Mouse (Mus musculus) liver, embryonic 15.5 days (tissue): Measurements from ENCODE around the gene Ctrb1. TPM values are rescaled to one million over a fixed set of nuclear protein-coding genes. Genes with fewer than 3 reads are reported as not detected.

ENCODE experiments used
- ATAC-seq: fragments of 200-750 bp; cut with Nextera tagmentation; 2 replicates; pipeline ENCODE4 v1.8.0; 2017; ENCODE audit warnings: moderate number of reproducible peaks, mild to moderate bottlenecking, moderate library complexity; ENCODE audit not compliant: insufficient read depth
- H3K27ac ChIP-seq: fragments of 300-500 bp; sonication (generic); replicated peaks from 2 replicates; pipeline ENCODE4 v1.5.1; 2015; ENCODE audit warnings: mild to moderate bottlenecking, inconsistent platforms
- H3K27me3 ChIP-seq: fragments of 300-500 bp; sonication (generic); 2 replicates; pipeline ENCODE4 v1.6.1; 2015; ENCODE audit warnings: mild to moderate bottlenecking, inconsistent platforms
- H3K36me3 ChIP-seq: fragments of 300-500 bp; sonication (generic); replicated peaks from 2 replicates; pipeline ENCODE4 v1.6.1; 2015; ENCODE audit warnings: moderate library complexity, mild to moderate bottlenecking, inconsistent platforms
- H3K4me1 ChIP-seq: fragments of 300-500 bp; sonication (generic); replicated peaks from 2 replicates; pipeline ENCODE4 v1.6.1; 2015; ENCODE audit warnings: inconsistent platforms
- H3K4me2 ChIP-seq: fragments of 300-500 bp; sonication (generic); 2 replicates; pipeline ENCODE4 v1.6.1; 2015; ENCODE audit warnings: moderate library complexity, mild to moderate bottlenecking, inconsistent platforms
- H3K4me3 ChIP-seq: fragments of 300-500 bp; sonication (generic); replicated peaks from 2 replicates; pipeline ENCODE4 v1.5.1; 2015; ENCODE audit warnings: mild to moderate bottlenecking, inconsistent platforms
- H3K9ac ChIP-seq: fragments of 300-500 bp; sonication (generic); 2 replicates; pipeline ENCODE4 v1.6.1; 2015; ENCODE audit warnings: moderate library complexity, mild to moderate bottlenecking, inconsistent platforms
- H3K9me3 ChIP-seq: fragments of 300-500 bp; sonication (generic); replicated peaks from 2 replicates; pipeline ENCODE4 v1.6.1; 2016; ENCODE audit warnings: inconsistent platforms
- WGBS: fragments of 180-500 bp; shearing (Covaris S2); methylation state at CpG from one replicate; pipeline ENCODE4 v1.1.7; 2015; ENCODE audit warnings: mixed read lengths; ENCODE audit not compliant: insufficient replicate concordance; 5-methylcytosine and 5-hydroxymethylcytosine counted together
- polyA plus RNA-seq: library from polyadenylated mRNA; unstranded; fragments of >200 nt; fragmentation: Nextera tagmentation; extraction: Ambion mirVana; gene quantifications from 2 replicates; pipeline ENCODE4 v1.2.1, GENCODE M21; 2015

Gene Ctrb1
- polyA plus RNA-seq, 1 experiment from 2014 or later = 3.0 TPM

DNA sequence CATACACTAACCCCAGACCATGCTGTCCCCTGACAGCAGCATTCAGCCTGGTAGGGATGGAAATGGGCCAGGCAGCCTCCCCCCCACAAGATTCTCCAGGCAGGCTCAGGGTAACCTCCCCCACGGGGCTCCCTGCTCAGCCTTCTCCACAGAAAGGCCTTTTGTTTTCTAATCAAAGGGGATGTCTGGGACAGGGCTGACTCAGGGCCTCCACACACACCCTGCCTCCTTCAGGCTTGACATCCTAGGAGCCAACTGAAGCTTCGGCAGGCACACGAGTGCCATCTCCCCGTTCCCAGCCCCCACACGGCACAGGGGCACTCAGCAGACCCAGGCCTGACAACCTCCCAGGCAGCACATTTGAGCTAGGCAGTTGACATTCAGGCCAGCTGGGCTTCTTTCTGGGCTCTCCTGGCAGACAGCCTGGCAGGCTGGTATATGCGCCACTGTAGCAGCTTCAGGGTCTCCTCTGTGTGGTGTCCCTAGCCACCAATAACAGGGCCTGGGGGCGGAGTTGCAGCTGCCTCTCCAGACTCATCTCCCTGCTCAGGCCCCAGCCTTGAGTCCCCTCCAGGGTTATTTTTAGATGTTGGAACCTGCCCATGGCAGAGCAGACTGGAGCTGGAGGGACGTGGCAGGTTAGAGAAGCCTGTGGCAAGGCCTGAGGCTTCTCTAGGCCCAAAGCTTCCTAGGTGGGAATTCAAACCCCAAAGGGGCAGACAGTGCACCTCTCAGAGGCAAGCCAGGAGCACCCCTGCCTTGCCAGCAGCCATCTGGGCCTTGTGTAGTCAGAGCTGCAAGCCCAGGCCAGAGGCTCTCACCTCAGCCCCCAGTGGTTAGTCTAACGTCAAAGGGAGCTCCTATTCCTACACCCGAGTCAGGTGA lies 26.0 kb upstream of the Ctrb1 start:
- Histone ChIP-seq H3K4me2 (no peak overlapping the region), H3K9ac (no peak overlapping the region), H3K4me1 (peaks cover 27% of the 10 kb centered on the region), H3K27me3 (0 out of 2 replicates have a peak, but pooled peaks cover 7% of the 10 kb centered on the region), H3K4me3 (no peak overlapping the region), H3K9me3 (no peaks in the 10 kb centered on the region), H3K36me3 (peaks cover 19% of the 10 kb centered on the region; the same call in 1 of the 2 replicates), H3K27ac (peak overlapping the region; percentile 41; the same call in 1 of the 2 replicates)
- WGBS = 63% methylated on average over 10 of the region's 10 CpGs
- no peak for ATAC-seq

DNA sequence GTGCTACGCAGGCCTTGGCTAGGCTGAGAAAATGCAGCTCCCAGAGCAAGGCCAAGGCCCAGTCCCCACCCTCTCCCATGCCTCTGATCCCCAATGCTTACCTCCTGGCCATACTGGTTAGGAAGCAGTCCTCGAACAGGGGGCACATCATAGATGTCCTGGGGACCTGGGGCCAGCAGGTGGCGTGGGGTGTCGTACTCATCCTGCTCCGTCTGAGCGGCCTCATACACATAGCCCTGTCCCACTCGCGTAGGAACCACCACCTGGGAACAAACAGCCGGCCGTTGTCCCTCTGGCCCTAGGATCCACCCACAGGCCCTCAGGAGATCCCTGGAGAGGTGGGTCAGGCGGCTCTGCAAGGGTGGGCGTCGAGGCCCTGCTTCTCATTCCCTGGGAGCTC lies 24.7 kb upstream of the Ctrb1 start:
- H3K9ac ChIP-seq = no peak overlapping the region
- WGBS = 78% methylated on average over 13 of the region's 13 CpGs
- no peak for ATAC-seq

DNA sequence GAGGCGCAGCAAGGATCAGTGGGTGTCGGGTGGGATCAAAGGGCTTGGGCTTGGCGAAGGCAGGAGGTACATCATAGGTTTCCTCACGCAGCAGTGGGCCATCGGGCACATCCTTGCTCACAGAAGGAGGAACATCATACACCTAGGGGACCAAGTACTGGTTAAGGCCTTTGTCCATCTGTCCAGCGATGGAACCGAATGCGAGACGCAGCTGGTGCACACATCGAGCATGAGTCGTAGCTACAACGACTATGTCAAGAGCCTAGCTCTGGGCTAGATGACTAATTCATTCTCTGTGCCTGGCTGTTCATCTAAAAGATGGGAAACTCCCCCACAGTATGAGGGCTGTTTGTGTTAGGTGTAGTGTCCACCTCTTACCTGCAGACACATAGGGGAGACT lies 23.5 kb upstream of the Ctrb1 start:
- ATAC-seq = no peak
- no peaks in the 10 kb centered on the region for H3K9me3 ChIP-seq
- H3K4me1 ChIP-seq = peaks cover 28% of the 10 kb centered on the region
- no peak overlapping the region for H3K9ac ChIP-seq
- H3K36me3 ChIP-seq = 0 out of 2 replicates have a peak, but pooled peaks cover 11% of the 10 kb centered on the region
- no peak overlapping the region for H3K27ac ChIP-seq
- H3K4me3 ChIP-seq = no peak overlapping the region
- 0 out of 2 replicates have a peak, but pooled peaks cover 7% of the 10 kb centered on the region for H3K27me3 ChIP-seq
- WGBS = 84% methylated on average over 12 of the region's 12 CpGs
- no peak overlapping the region for H3K4me2 ChIP-seq

More for the DNA sequence above, 24.7 kb upstream of the Ctrb1 start:
- Histone ChIP-seq H3K36me3 (peaks cover 22% of the 10 kb centered on the region; the same call in 1 of the 2 replicates), H3K27me3 (0 out of 2 replicates have a peak, but pooled peaks cover 7% of the 10 kb centered on the region), H3K4me3 (no peak overlapping the region), H3K4me2 (no peak overlapping the region), H3K27ac (no peak overlapping the region), H3K9me3 (no peaks in the 10 kb centered on the region), H3K4me1 (peaks cover 27% of the 10 kb centered on the region)

DNA sequence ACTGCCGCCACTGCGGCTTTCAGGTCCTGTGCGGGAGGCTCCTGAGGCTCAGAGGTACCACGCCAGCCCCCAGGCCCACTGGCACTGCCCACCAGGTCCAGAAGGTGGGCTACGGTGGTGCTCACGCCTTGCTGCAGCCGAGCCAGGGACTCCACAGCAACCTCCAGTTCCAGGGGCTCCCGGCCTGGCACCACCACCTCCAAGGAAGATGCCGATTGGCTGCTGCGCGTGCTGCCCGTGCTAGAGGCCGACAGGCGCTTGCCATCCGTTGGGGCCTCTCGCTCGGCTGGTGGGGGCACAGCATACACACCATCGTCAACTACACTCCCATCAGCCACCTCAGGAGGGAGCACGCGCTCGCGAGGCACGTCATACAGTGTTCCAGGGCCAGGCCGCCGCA lies 23.0 kb upstream of the Ctrb1 start:
- no peak for ATAC-seq
- H3K4me3 ChIP-seq = no peak overlapping the region
- no peak overlapping the region for H3K9ac ChIP-seq
- H3K4me1 ChIP-seq = peaks cover 29% of the 10 kb centered on the region
- 0 out of 2 replicates have a peak, but pooled peaks cover 7% of the 10 kb centered on the region for H3K27me3 ChIP-seq
- 0 out of 2 replicates have a peak, but pooled peaks cover 11% of the 10 kb centered on the region for H3K36me3 ChIP-seq
- 81% methylated on average over 25 of the region's 25 CpGs for WGBS
- no peak overlapping the region for H3K27ac ChIP-seq
- no peak overlapping the region for H3K4me2 ChIP-seq
- no peaks in the 10 kb centered on the region for H3K9me3 ChIP-seq

DNA sequence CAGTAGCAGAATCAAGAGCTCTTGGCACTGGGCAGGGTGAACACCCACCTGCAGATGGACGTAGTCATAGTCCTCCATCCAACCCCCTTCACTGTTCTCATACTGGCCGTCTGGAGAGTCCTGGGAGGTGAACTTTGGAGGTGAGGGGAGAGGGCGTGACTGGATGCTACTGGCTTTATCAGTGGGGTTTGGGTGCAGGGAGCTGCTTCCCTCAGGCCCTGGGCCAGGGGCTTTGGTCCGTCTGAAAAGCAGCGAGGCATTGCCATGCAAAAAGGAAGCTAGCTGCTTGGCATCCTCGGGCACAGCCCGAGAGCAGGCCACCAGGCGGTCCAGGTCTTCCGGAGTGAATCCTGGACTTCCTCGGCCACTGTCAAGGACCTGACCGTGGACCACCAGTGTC lies 22.5 kb upstream of the Ctrb1 start:
- H3K9ac ChIP-seq = no peak overlapping the region
- no peak for ATAC-seq
- H3K27me3 ChIP-seq = 0 out of 2 replicates have a peak, but pooled peaks cover 7% of the 10 kb centered on the region
- peaks cover 26% of the 10 kb centered on the region for H3K4me1 ChIP-seq
- 0 out of 2 replicates have a peak, but pooled peaks cover 11% of the 10 kb centered on the region for H3K36me3 ChIP-seq
- WGBS = 69% methylated on average over 11 of the region's 11 CpGs
- no peak overlapping the region for H3K4me3 ChIP-seq
- no peak overlapping the region for H3K27ac ChIP-seq
- no peak overlapping the region for H3K4me2 ChIP-seq
- no peaks in the 10 kb centered on the region for H3K9me3 ChIP-seq

DNA sequence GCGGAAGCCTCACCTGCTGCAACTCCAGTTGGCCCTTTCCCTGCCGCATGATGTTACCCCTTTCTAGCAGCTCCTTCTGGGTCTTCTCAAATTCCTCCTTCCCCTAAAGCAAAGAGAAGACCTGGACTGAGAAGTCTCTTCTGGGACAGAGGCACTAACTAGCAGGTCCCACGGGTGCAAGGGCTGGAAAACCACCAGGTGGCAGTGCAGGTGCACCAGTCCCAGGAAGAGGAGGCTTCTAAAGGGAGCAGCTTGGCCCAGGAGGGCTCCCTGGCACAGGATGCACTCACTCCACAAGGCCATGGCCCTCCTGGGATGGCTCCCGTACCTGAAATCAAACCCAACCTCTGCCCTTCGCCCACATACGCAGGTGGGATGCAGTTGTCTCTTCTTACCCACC lies 21.8 kb upstream of the Ctrb1 start:
- ATAC-seq = no peak
- Histone ChIP-seq H3K9me3 (no peaks in the 10 kb centered on the region), H3K4me3 (no peak overlapping the region), H3K36me3 (0 out of 2 replicates have a peak, but pooled peaks cover 11% of the 10 kb centered on the region), H3K27me3 (0 out of 2 replicates have a peak, but pooled peaks cover under 1% of the 10 kb centered on the region), H3K9ac (no peak overlapping the region), H3K27ac (no peak overlapping the region), H3K4me1 (peaks cover 19% of the 10 kb centered on the region), H3K4me2 (no peak overlapping the region)
- WGBS = 58% methylated on average over 6 of the region's 6 CpGs

DNA sequence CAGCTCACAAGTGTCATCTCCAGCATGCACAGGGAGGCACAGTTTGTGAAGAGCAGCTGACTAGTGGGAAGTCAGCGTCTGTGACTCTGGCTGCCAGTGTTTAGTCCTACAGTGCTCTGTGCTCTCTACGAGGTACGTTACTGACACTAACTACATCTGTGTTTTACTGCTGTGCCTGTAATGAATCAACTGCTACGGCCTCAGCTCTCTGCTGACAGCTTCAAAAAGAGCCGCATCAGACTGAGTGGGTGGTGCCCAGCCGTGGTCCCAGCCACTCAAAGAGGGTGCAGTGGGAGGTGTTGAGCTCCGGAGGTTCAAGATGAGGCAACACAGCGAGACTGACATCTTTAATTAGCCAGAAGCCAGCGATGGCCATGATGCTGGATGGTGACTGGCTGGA lies 21.3 kb upstream of the Ctrb1 start:
- Histone ChIP-seq H3K27ac (no peak overlapping the region), H3K27me3 (no peaks in the 10 kb centered on the region), H3K4me1 (peaks cover 15% of the 10 kb centered on the region), H3K4me3 (no peak overlapping the region), H3K36me3 (0 out of 2 replicates have a peak, but pooled peaks cover 11% of the 10 kb centered on the region), H3K4me2 (no peak overlapping the region), H3K9ac (no peak overlapping the region), H3K9me3 (no peaks in the 10 kb centered on the region)
- no peak for ATAC-seq
- WGBS = 62% methylated on average over 9 of the region's 9 CpGs

DNA sequence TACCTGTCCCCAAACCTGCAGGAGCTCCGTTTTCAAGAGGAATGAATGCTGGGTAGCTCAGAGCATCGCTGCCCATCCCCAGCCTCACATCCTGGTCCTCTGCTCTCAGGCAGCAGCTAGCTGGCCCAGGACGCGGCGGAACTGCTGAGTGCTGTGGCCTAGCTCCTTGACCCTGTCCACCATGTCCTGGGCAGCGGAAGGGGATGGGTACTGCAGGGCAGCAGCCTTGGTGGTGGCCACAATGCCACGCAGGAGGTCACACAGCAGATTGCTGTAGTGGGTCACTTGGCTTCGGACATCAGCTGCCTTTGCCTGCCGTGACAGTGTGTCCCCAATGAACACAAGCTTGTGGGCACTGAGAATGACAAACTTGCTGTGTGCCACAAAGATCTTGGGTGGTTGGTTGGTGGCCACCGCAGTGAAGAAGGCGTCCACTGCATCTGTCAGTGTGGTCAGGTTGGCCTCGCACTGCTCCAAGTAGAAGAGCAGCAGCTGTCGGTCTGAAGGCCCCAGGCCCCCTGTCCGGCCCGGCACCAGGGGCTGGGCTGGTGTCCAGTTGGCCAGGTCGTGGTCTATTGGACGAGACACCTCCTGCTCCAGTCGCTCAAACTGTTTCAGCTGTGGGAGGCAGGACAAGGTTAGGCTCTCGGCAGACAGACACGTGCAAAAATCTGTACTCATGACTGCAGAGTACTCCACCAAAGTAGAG lies 20.1 kb upstream of the Ctrb1 start:
- no peak overlapping the region for H3K27ac ChIP-seq
- H3K9me3 ChIP-seq = no peaks in the 10 kb centered on the region
- H3K27me3 ChIP-seq = no peaks in the 10 kb centered on the region
- no peak overlapping the region for H3K9ac ChIP-seq
- 74% methylated on average over 20 of the region's 20 CpGs for WGBS
- H3K4me3 ChIP-seq = no peak overlapping the region
- H3K4me1 ChIP-seq = peaks cover 5% of the 10 kb centered on the region; the same call in 1 of the 2 replicates
- H3K4me2 ChIP-seq = no peak overlapping the region
- no peak for ATAC-seq
- 0 out of 2 replicates have a peak, but pooled peaks cover 11% of the 10 kb centered on the region for H3K36me3 ChIP-seq

DNA sequence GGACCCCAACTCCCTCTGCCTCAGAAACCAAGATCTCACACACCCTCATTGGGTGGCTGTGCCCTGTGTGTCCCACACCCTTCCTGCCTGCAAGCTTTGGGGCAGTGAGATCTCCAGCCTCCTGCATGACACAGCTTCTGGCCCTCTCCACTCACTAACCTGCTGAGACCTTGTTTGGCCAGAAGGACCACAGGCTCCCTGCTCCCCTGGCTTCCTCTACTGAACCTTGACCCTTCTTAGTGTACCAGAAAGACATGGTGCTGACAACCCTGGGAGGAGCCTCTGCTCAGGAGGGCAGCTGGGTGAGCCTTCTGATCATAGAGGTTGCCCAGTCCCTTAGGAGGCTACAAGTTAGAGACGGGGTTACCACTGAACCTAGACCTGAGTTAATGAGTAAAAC lies 18.4 kb upstream of the Ctrb1 start:
- no peak overlapping the region for H3K4me2 ChIP-seq
- 39% methylated on average over 1 of the region's 1 CpGs for WGBS
- H3K4me1 ChIP-seq = peaks cover 19% of the 10 kb centered on the region
- H3K27me3 ChIP-seq = no peaks in the 10 kb centered on the region; the same call in 1 of the 2 replicates
- peak; percentile 27; the same call in 1 of the 2 replicates for ATAC-seq
- H3K4me3 ChIP-seq = no peak overlapping the region
- H3K27ac ChIP-seq = peak overlapping the region; percentile 76
- 0 out of 2 replicates have a peak, but pooled peaks cover 7% of the 10 kb centered on the region for H3K36me3 ChIP-seq
- no peaks in the 10 kb centered on the region for H3K9me3 ChIP-seq
- no peak overlapping the region for H3K9ac ChIP-seq

DNA sequence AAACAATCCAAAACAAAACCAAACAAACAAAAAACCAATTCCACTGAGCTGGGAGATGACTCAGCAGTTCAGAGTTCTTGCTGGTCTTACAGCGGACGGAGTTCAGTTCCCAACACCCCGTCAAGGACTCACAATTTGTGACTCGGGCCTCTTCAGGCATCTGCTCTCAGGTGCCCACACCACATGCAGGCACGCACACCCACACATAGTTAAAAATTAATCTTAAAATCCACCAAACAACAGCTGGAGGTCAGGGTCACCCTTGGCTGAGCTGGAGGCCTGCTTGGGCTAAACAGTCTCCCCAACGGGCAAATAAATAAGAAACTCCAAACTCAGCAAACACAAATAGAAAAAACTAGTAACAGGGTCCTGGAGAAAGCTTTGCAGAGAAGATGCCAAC lies 17.5 kb upstream of the Ctrb1 start:
- H3K27me3 ChIP-seq = no peaks in the 10 kb centered on the region; the same call in 1 of the 2 replicates
- no peak overlapping the region for H3K4me2 ChIP-seq
- H3K9ac ChIP-seq = no peak overlapping the region
- H3K4me1 ChIP-seq = peaks cover 19% of the 10 kb centered on the region
- H3K27ac ChIP-seq = peak overlapping the region; percentile 76
- no peak overlapping the region for H3K4me3 ChIP-seq
- H3K9me3 ChIP-seq = no peaks in the 10 kb centered on the region
- 49% methylated on average over 6 of the region's 6 CpGs for WGBS
- H3K36me3 ChIP-seq = 0 out of 2 replicates have a peak, but pooled peaks cover 7% of the 10 kb centered on the region
- ATAC-seq = peak; percentile 39

DNA sequence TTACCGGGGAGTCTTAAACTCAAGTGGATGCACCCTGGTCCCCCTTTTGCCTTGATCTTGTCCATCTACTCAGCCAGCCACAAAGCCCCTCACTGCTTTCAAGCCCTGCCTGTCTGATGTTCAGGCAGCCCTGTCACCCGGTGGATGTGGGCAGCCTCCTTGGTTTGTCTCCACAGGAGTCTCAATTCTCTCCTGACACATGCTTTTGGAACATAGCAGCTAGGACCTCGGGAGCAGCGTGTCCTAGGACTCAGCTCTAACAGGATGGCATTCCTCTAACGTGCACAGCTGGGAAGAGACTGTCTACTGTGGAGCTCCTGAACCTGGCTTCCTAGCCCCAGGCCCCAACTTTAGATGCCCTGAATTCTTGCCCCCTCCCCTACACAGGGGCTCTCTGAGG lies 14.9 kb upstream of the Ctrb1 start:
- no peaks in the 10 kb centered on the region; the same call in 1 of the 2 replicates for H3K27me3 ChIP-seq
- no peak overlapping the region for H3K4me2 ChIP-seq
- 60% methylated on average over 5 of the region's 5 CpGs for WGBS
- H3K4me1 ChIP-seq = peaks cover 25% of the 10 kb centered on the region
- H3K4me3 ChIP-seq = no peak overlapping the region
- peak overlapping the region; percentile 54 for H3K27ac ChIP-seq
- H3K36me3 ChIP-seq = no peaks in the 10 kb centered on the region
- ATAC-seq = no peak
- H3K9me3 ChIP-seq = no peaks in the 10 kb centered on the region
- no peak overlapping the region for H3K9ac ChIP-seq
